Mouse (Mus musculus): Measurements from ENCODE around the gene Nckap5l. TPM values are rescaled to one million over a fixed set of nuclear protein-coding genes. Genes with fewer than 3 reads are reported as not detected.
"Not testable (repeated sequence)": the region's sequence is repeated elsewhere in the genome, so short reads cannot be mapped to it uniquely, and the experiment has no call there.

Nckap5l gene
- polyA plus RNA-seq, 1 experiment = 0.12 TPM

- peaks cover 27% of the 10 kb centered on the region for H3K27me3 ChIP-seq (ENCODE audit: control insufficient read depth)
- no peak overlapping the region for H3K4me3 ChIP-seq (replicated peaks)
- no peak for TF ChIP-seq GATA1 (IDR thresholded peaks at IDR 0.05; ENCODE audit: low read length)
- TF ChIP-seq TAL1 (IDR thresholded peaks at IDR 0.05; ENCODE audit: low read length) = no peak
- H3K4me1 ChIP-seq (ENCODE audit: control insufficient read depth) = peaks cover 27% of the 10 kb centered on the region
- no peaks in the 10 kb centered on the region for H3K9me3 ChIP-seq (ENCODE audit: control insufficient read depth, low read length)
- no peaks in the 10 kb centered on the region for H3K36me3 ChIP-seq (ENCODE audit: control insufficient read depth)
Observed at GRCm38 (mm10) chr15:99454585-99455279, 2.8 kb downstream of the Nckap5l start.

GRCm38 (mm10) chr15:99453153-99453900, 4.2 kb downstream of the Nckap5l start:
- Histone ChIP-seq H3K27me3 (ENCODE audit: control insufficient read depth) (peaks cover 27% of the 10 kb centered on the region), H3K4me1 (ENCODE audit: control insufficient read depth) (peaks cover 37% of the 10 kb centered on the region), H3K4me3 (replicated peaks) (no peak overlapping the region), H3K9me3 (ENCODE audit: control insufficient read depth, low read length) (no peaks in the 10 kb centered on the region), H3K36me3 (ENCODE audit: control insufficient read depth) (no peaks in the 10 kb centered on the region)
- no peak for TF ChIP-seq TAL1 (IDR thresholded peaks at IDR 0.05; ENCODE audit: low read length)
- TF ChIP-seq GATA1 (IDR thresholded peaks at IDR 0.05; ENCODE audit: low read length) = no peak

DNA sequence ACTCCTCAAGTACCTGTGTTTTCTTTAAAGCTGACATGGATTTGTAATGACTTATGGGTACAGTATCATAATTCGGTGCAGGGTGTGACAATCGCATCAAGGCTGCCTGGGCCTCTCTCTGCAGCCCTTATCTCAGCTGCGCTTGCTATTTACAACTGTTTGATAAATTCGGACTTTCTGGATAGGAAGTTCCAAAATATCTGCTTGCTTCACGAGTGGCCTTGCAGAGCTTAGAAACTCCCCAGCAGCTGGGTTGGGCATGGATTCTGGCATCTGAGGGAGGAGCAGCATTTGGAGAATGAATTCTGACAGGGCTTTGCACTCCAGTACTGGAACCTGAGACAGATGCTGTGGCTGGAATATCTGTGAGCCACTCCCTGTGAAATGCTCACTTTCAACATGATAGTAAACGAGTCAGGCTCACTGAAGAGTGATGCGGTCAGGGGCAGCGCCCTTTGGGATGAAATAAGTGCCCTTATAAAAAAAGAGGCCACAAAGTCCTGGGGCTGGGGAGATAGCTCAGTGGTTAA, 7.7 kb downstream of the Nckap5l start:
- H3K36me3 ChIP-seq (ENCODE audit: control insufficient read depth) = no peaks in the 10 kb centered on the region
- no peak overlapping the region for H3K4me3 ChIP-seq (replicated peaks)

GRCm38 (mm10) chr15:99449131-99449750, 8.3 kb downstream of the Nckap5l start:
- no peaks in the 10 kb centered on the region for H3K27me3 ChIP-seq (ENCODE audit: control insufficient read depth)
- no peaks in the 10 kb centered on the region for H3K9me3 ChIP-seq (ENCODE audit: control insufficient read depth, low read length)
- no peak overlapping the region for H3K4me3 ChIP-seq (replicated peaks)
- TF ChIP-seq GATA1 (IDR thresholded peaks at IDR 0.05; ENCODE audit: low read length) = no peak
- TF ChIP-seq TAL1 (IDR thresholded peaks at IDR 0.05; ENCODE audit: low read length) = no peak
- H3K36me3 ChIP-seq (ENCODE audit: control insufficient read depth) = no peaks in the 10 kb centered on the region
- peaks cover 23% of the 10 kb centered on the region for H3K4me1 ChIP-seq (ENCODE audit: control insufficient read depth)

More for the DNA sequence above, 7.7 kb downstream of the Nckap5l start:
- H3K9me3 ChIP-seq (ENCODE audit: control insufficient read depth, low read length) = no peaks in the 10 kb centered on the region
- peaks cover 23% of the 10 kb centered on the region for H3K4me1 ChIP-seq (ENCODE audit: control insufficient read depth)
- H3K27me3 ChIP-seq (ENCODE audit: control insufficient read depth) = no peaks in the 10 kb centered on the region
- no peak for TF ChIP-seq TAL1 (IDR thresholded peaks at IDR 0.05; ENCODE audit: low read length)
- no peak for TF ChIP-seq GATA1 (IDR thresholded peaks at IDR 0.05; ENCODE audit: low read length)

DNA sequence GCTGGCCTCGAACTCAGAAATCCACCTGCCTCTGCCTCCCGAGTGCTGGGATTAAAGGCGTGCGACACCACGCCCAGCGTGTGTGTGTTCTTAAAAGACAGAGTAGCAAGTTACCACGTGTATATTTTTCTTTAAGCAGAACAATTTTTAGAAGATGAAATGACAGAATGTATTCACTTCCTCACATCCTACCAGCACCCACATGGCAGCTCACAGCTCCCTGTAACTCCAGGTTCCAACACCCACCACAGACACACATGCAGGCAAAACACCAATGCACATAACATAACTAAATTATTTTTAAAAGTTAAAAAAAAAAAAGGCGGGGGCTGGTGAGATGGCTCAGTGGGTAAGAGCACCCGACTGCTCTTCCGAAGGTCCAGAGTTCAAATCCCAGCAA, 11.4 kb downstream of the Nckap5l start:
- not testable (repeated sequence) for H3K36me3 ChIP-seq (ENCODE audit: control insufficient read depth); H3K27me3 ChIP-seq (ENCODE audit: control insufficient read depth); H3K9me3 ChIP-seq (ENCODE audit: control insufficient read depth, low read length); H3K4me3 ChIP-seq (replicated peaks)
- peaks cover 23% of the 10 kb centered on the region for H3K4me1 ChIP-seq (ENCODE audit: control insufficient read depth)

DNA sequence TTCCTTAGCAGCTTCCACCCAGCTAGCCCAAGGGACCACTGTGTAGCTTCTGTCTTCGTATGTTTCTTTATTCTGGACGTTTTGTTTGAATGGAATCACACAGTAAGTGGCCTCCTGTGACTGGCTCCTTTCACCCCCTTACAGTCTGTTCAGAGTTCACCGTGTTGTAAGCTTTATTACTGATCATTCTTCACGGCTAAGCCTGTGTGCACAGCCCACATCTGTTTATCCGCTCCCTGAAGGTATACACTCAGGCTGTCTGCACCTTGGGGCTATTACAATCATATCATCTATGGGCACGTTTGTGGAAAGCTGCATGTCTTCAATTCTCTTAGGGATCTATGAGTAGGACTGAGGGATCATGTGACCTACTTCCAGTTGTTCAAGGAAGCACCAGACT, 12.0 kb downstream of the Nckap5l start:
- no peak for TF ChIP-seq GATA1 (IDR thresholded peaks at IDR 0.05; ENCODE audit: low read length)
- TF ChIP-seq TAL1 (IDR thresholded peaks at IDR 0.05; ENCODE audit: low read length) = no peak
- Histone ChIP-seq H3K4me1 (ENCODE audit: control insufficient read depth) (peaks cover 20% of the 10 kb centered on the region), H3K4me3 (replicated peaks) (no peak overlapping the region), H3K36me3 (ENCODE audit: control insufficient read depth) (no peaks in the 10 kb centered on the region), H3K27me3 (ENCODE audit: control insufficient read depth) (no peaks in the 10 kb centered on the region), H3K9me3 (ENCODE audit: control insufficient read depth, low read length) (no peaks in the 10 kb centered on the region)

- no peak overlapping the region for H3K4me3 ChIP-seq (replicated peaks)
- no peaks in the 10 kb centered on the region for H3K4me1 ChIP-seq (ENCODE audit: control insufficient read depth)
- no peaks in the 10 kb centered on the region for H3K9me3 ChIP-seq (ENCODE audit: control insufficient read depth, low read length)
- H3K27me3 ChIP-seq (ENCODE audit: control insufficient read depth) = no peaks in the 10 kb centered on the region
- no peak for TF ChIP-seq GATA1 (IDR thresholded peaks at IDR 0.05; ENCODE audit: low read length)
- no peak for TF ChIP-seq TAL1 (IDR thresholded peaks at IDR 0.05; ENCODE audit: low read length)
- no peaks in the 10 kb centered on the region for H3K36me3 ChIP-seq (ENCODE audit: control insufficient read depth)
Observed at GRCm38 (mm10) chr15:99442358-99442757, 15.2 kb downstream of the Nckap5l start.

DNA sequence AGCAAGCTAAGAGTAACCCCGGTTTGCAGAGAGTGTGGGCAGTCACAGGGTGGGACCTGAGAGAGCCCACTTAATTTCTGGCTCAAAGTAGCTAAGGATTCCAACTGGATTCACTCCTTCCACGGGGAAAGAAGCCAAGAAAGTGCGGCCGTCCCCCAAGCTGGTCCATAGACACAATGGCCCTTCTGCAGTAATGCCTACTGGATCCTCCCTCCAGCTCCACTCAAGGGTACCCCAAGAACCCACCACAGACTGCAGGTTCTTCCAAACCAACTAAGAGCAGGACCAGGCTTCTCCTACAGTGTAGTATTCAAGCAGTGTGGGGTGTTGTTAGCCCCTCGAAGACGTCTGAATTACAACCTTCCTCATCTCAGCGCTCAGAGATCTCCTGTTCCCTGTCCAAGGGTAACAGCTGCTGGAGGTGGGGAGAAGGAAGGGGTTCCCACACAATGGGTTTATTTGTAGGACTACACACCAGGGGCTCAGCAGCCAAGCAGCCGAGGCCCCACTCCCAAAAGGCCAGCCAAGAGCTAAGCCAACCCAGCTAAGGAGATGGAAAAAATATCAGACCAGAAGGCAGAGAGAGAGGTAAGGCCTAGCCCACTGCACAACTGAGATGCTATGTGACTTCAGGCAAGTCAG, 16.6 kb downstream of the Nckap5l start:
- Histone ChIP-seq H3K36me3 (ENCODE audit: control insufficient read depth) (no peaks in the 10 kb centered on the region), H3K4me3 (replicated peaks) (no peak overlapping the region), H3K27me3 (ENCODE audit: control insufficient read depth) (no peaks in the 10 kb centered on the region), H3K4me1 (ENCODE audit: control insufficient read depth) (no peaks in the 10 kb centered on the region), H3K9me3 (ENCODE audit: control insufficient read depth, low read length) (no peaks in the 10 kb centered on the region)
- no peak for TF ChIP-seq TAL1 (IDR thresholded peaks at IDR 0.05; ENCODE audit: low read length)
- no peak for TF ChIP-seq GATA1 (IDR thresholded peaks at IDR 0.05; ENCODE audit: low read length)

Measured in erythroblast, embryonic 14.5 days (primary cell).